Mouse (Mus musculus): Measurements from ENCODE around the gene Wnt10a. TPM values are rescaled to one million over a fixed set of nuclear protein-coding genes. Genes with fewer than 3 reads are reported as not detected.

Wnt10a gene
- polyA plus RNA-seq, 1 experiment from 2014 or later: not detected

- Histone ChIP-seq H3K36me3 (ENCODE audit: control insufficient read depth, insufficient read depth, low read length) (no peaks in the 10 kb centered on the region), H3K4me3 (ENCODE audit: low read depth, low read length) (no peak overlapping the region), H3K4me1 (ENCODE audit: control insufficient read depth, insufficient read depth, low read length) (peaks cover 5% of the 10 kb centered on the region), H3K9ac (ENCODE audit: low read depth, low read length) (no peak overlapping the region), H3K4me2 (no peak overlapping the region), H3K27ac (ENCODE audit: low read depth, low read length) (no peak overlapping the region), H3K27me3 (ENCODE audit: control insufficient read depth, insufficient read depth, low read length) (no peaks in the 10 kb centered on the region), H3K9me3 (replicated peaks; ENCODE audit: control insufficient read depth, low read length) (no peaks in the 10 kb centered on the region)
- WGBS (ENCODE audit: insufficient replicate concordance): 74% methylated on average over 5 of the region's 5 CpGs
- no peak for ATAC-seq (replicated peaks; ENCODE audit: insufficient number of reproducible peaks, low FRiP score, low TSS enrichment)
These were observed 37.0 kb upstream of the Wnt10a start for GRCm38 (mm10) chr1:74754175-74754785.

GRCm38 (mm10) chr1:74759773-74760172, 31.5 kb upstream of the Wnt10a start:
- no peak for ATAC-seq (replicated peaks; ENCODE audit: insufficient number of reproducible peaks, low FRiP score, low TSS enrichment)
- Histone ChIP-seq H3K4me1 (ENCODE audit: control insufficient read depth, insufficient read depth, low read length) (no peaks in the 10 kb centered on the region), H3K27ac (ENCODE audit: low read depth, low read length) (no peak overlapping the region), H3K4me3 (ENCODE audit: low read depth, low read length) (no peak overlapping the region), H3K4me2 (no peak overlapping the region), H3K9ac (ENCODE audit: low read depth, low read length) (no peak overlapping the region), H3K27me3 (ENCODE audit: control insufficient read depth, insufficient read depth, low read length) (peaks cover 17% of the 10 kb centered on the region), H3K9me3 (replicated peaks; ENCODE audit: control insufficient read depth, low read length) (no peaks in the 10 kb centered on the region), H3K36me3 (ENCODE audit: control insufficient read depth, insufficient read depth, low read length) (no peaks in the 10 kb centered on the region)
- 21% methylated on average over 4 of the region's 4 CpGs for WGBS (ENCODE audit: insufficient replicate concordance)

- Histone ChIP-seq H3K9ac (ENCODE audit: low read depth, low read length) (no peak overlapping the region), H3K27me3 (ENCODE audit: control insufficient read depth, insufficient read depth, low read length) (peaks cover 36% of the 10 kb centered on the region), H3K9me3 (replicated peaks; ENCODE audit: control insufficient read depth, low read length) (no peaks in the 10 kb centered on the region), H3K27ac (ENCODE audit: low read depth, low read length) (no peak overlapping the region), H3K4me3 (ENCODE audit: low read depth, low read length) (no peak overlapping the region), H3K4me1 (ENCODE audit: control insufficient read depth, insufficient read depth, low read length) (no peaks in the 10 kb centered on the region), H3K4me2 (no peak overlapping the region), H3K36me3 (ENCODE audit: control insufficient read depth, insufficient read depth, low read length) (no peaks in the 10 kb centered on the region)
- WGBS (ENCODE audit: insufficient replicate concordance): 4% methylated on average over 6 of the region's 6 CpGs
- ATAC-seq (replicated peaks; ENCODE audit: insufficient number of reproducible peaks, low FRiP score, low TSS enrichment): no peak
These were observed 28.2 kb upstream of the Wnt10a start for GRCm38 (mm10) chr1:74763081-74763480.

- H3K9me3 ChIP-seq (replicated peaks; ENCODE audit: control insufficient read depth, low read length): no peaks in the 10 kb centered on the region
- H3K4me1 ChIP-seq (ENCODE audit: control insufficient read depth, insufficient read depth, low read length): peaks cover 19% of the 10 kb centered on the region
- no peak overlapping the region for H3K27ac ChIP-seq (ENCODE audit: low read depth, low read length)
- H3K27me3 ChIP-seq (ENCODE audit: control insufficient read depth, insufficient read depth, low read length): peaks cover 84% of the 10 kb centered on the region
- H3K36me3 ChIP-seq (ENCODE audit: control insufficient read depth, insufficient read depth, low read length): no peaks in the 10 kb centered on the region
- peak overlapping the region; percentile 55 for H3K4me3 ChIP-seq (ENCODE audit: low read depth, low read length)
- 1% methylated on average over 35 of the region's 35 CpGs for WGBS (ENCODE audit: insufficient replicate concordance)
- ATAC-seq (replicated peaks; ENCODE audit: insufficient number of reproducible peaks, low FRiP score, low TSS enrichment): no peak
- H3K4me2 ChIP-seq: peak overlapping the region; percentile 89
- no peak overlapping the region; the same call in 1 of the 2 replicates for H3K9ac ChIP-seq (ENCODE audit: low read depth, low read length)
These were observed 20.4 kb upstream of the Wnt10a start for GRCm38 (mm10) chr1:74770727-74771466.

- Histone ChIP-seq H3K9ac (ENCODE audit: low read depth, low read length) (peak overlapping the region; percentile 39; the same call in 1 of the 2 replicates), H3K4me2 (peak overlapping the region; percentile 89), H3K36me3 (ENCODE audit: control insufficient read depth, insufficient read depth, low read length) (no peaks in the 10 kb centered on the region), H3K4me1 (ENCODE audit: control insufficient read depth, insufficient read depth, low read length) (peaks cover 20% of the 10 kb centered on the region), H3K27ac (ENCODE audit: low read depth, low read length) (no peak overlapping the region), H3K27me3 (ENCODE audit: control insufficient read depth, insufficient read depth, low read length) (peaks cover 88% of the 10 kb centered on the region), H3K4me3 (ENCODE audit: low read depth, low read length) (peak overlapping the region; percentile 55), H3K9me3 (replicated peaks; ENCODE audit: control insufficient read depth, low read length) (no peaks in the 10 kb centered on the region)
- ATAC-seq (replicated peaks; ENCODE audit: insufficient number of reproducible peaks, low FRiP score, low TSS enrichment): no peak
- WGBS (ENCODE audit: insufficient replicate concordance): under 1% methylated on average over 23 of the region's 26 CpGs
These were observed 19.9 kb upstream of the Wnt10a start for GRCm38 (mm10) chr1:74771467-74771844.

- Histone ChIP-seq H3K4me1 (ENCODE audit: control insufficient read depth, insufficient read depth, low read length) (peaks cover 20% of the 10 kb centered on the region), H3K27ac (ENCODE audit: low read depth, low read length) (no peak within 1 kb of the TSS)
- ATAC-seq (replicated peaks; ENCODE audit: insufficient number of reproducible peaks, low FRiP score, low TSS enrichment): no peak
These were observed 19.6 kb upstream of the Wnt10a start, which contains the start of gene Wnt6 for GRCm38 (mm10) chr1:74771845-74771930. Gene Wnt6, plus strand, starts transcription at chr1:74771892.

GRCm38 (mm10) chr1:74771931-74772620, 19.2 kb upstream of the Wnt10a start:
- under 1% methylated on average over 44 of the region's 51 CpGs for WGBS (ENCODE audit: insufficient replicate concordance)
- peak overlapping the region; percentile 55 for H3K4me3 ChIP-seq (ENCODE audit: low read depth, low read length)

More at GRCm38 (mm10) chr1:74771845-74771930, 19.6 kb upstream of the Wnt10a start, which contains the start of gene Wnt6:
- no CpG with 5 or more reads among the region's 8 CpGs for WGBS (ENCODE audit: insufficient replicate concordance)
- Histone ChIP-seq H3K36me3 (ENCODE audit: control insufficient read depth, insufficient read depth, low read length) (no peaks in the 10 kb centered on the region), H3K27me3 (ENCODE audit: control insufficient read depth, insufficient read depth, low read length) (peaks cover 90% of the 10 kb centered on the region), H3K4me3 (ENCODE audit: low read depth, low read length) (peak within 1 kb of the TSS; percentile 55), H3K9ac (ENCODE audit: low read depth, low read length) (peak within 1 kb of the TSS; percentile 39; the same call in 1 of the 2 replicates), H3K4me2 (peak within 1 kb of the TSS; percentile 89), H3K9me3 (replicated peaks; ENCODE audit: control insufficient read depth, low read length) (no peaks in the 10 kb centered on the region)

GRCm38 (mm10) chr1:74773136-74773535, 18.2 kb upstream of the Wnt10a start:
- peak; percentile 67 for ATAC-seq (replicated peaks; ENCODE audit: insufficient number of reproducible peaks, low FRiP score, low TSS enrichment)
- H3K27ac ChIP-seq (ENCODE audit: low read depth, low read length): no peak overlapping the region
- under 1% methylated on average over 15 of the region's 15 CpGs for WGBS (ENCODE audit: insufficient replicate concordance)
- H3K9ac ChIP-seq (ENCODE audit: low read depth, low read length): no peak overlapping the region
- peak overlapping the region; percentile 22 for H3K4me3 ChIP-seq (ENCODE audit: low read depth, low read length)
- peak overlapping the region; percentile 89 for H3K4me2 ChIP-seq
- no peaks in the 10 kb centered on the region for H3K36me3 ChIP-seq (ENCODE audit: control insufficient read depth, insufficient read depth, low read length)
- no peaks in the 10 kb centered on the region for H3K9me3 ChIP-seq (replicated peaks; ENCODE audit: control insufficient read depth, low read length)
- peaks cover 80% of the 10 kb centered on the region for H3K27me3 ChIP-seq (ENCODE audit: control insufficient read depth, insufficient read depth, low read length)
- H3K4me1 ChIP-seq (ENCODE audit: control insufficient read depth, insufficient read depth, low read length): peaks cover 20% of the 10 kb centered on the region

More at GRCm38 (mm10) chr1:74771931-74772620, 19.2 kb upstream of the Wnt10a start:
- Histone ChIP-seq H3K9me3 (replicated peaks; ENCODE audit: control insufficient read depth, low read length) (no peaks in the 10 kb centered on the region), H3K27ac (ENCODE audit: low read depth, low read length) (no peak overlapping the region), H3K36me3 (ENCODE audit: control insufficient read depth, insufficient read depth, low read length) (no peaks in the 10 kb centered on the region), H3K9ac (ENCODE audit: low read depth, low read length) (0 out of 2 replicates have a peak overlapping the region, but pooled peaks have one; percentile 39), H3K4me2 (peak overlapping the region; percentile 89), H3K4me1 (ENCODE audit: control insufficient read depth, insufficient read depth, low read length) (peaks cover 20% of the 10 kb centered on the region), H3K27me3 (ENCODE audit: control insufficient read depth, insufficient read depth, low read length) (peaks cover 88% of the 10 kb centered on the region)
- ATAC-seq (replicated peaks; ENCODE audit: insufficient number of reproducible peaks, low FRiP score, low TSS enrichment): no peak
